8 mouse cellular contexts compared by ENCODE assay signal in the genomic region with DNA sequence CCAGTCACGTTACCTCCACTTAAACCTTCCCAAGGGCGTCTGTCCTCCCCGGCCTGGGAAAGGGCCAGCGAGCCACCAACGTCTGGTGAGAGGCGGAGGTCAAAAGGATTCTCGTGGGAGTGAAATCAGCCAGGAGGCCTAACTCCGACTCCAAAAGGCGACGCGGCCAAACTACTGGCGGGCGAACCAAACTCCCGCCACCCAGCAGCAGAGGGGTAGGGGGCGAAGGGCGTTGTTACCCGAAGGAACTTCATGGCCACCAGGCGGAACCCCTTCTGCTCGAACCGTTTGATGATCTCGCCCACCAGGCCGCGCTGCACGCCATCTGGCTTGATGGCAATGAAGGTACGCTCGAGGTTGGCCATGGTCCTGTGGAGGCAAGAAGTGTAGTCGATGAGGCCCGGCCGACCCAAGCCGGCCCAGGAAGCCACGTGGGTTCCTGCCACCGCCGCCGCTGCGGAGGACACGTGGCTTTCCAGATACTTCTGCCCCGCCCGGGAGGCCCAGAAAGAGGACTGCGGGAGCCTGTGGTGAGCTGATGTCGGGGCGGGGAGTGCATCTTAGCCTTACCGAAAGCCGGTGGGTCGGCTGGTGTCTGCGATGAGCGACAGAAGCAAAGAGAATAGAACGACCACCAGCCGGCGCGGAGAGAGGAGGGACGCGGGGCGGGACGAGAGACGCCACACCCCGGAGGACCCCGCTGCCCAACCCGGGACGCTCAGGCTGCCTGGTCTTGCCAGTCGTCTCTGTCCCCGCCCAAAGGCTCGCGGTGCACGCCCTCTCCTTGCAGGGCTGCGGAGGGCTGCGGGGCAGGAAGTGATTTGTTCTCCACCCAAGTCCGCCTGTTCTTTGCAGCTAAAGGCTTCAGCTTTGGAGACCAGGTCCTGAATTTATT. TPM values are rescaled to one million over a fixed set of nuclear protein-coding genes. Genes with fewer than 3 reads are reported as not detected.
A peak's percentile ranks its signal among the peaks of the same experiment; 100 is the strongest.
DNase-seq lines count a peak whose midpoint lies in the region; ATAC-seq and TF ChIP-seq lines count a peak whose summit lies in the region.

No protein-coding gene starts in this region.

- H3K9me3 ChIP-seq in E14TG2a.4 (ENCODE audit: low read length) = no peaks in the 10 kb centered on the region
- no peaks in the 10 kb centered on the region for H3K9me3 ChIP-seq in forebrain, embryonic 11.5 days (ENCODE audit: control insufficient read depth, low read length)
- no peaks in the 10 kb centered on the region for H3K9me3 ChIP-seq in heart, embryonic 16.5 days (replicated peaks; ENCODE audit: control insufficient read depth, low read length)
- H3K9me3 ChIP-seq in liver, embryonic 14.5 days (ENCODE audit: control insufficient read depth, low read length) = no peaks in the 10 kb centered on the region
- no peaks in the 10 kb centered on the region for H3K9me3 ChIP-seq in stomach, embryonic 16.5 days (replicated peaks; ENCODE audit: control insufficient read depth, low read length)

- WGBS in forebrain, embryonic 11.5 days = under 1% methylated on average over 67 of the region's 67 CpGs
- WGBS in heart, embryonic 16.5 days = under 1% methylated on average over 67 of the region's 67 CpGs
- under 1% methylated on average over 67 of the region's 67 CpGs for WGBS in liver, embryonic 14.5 days (ENCODE audit: insufficient replicate concordance)
- WGBS in stomach, embryonic 16.5 days = under 1% methylated on average over 67 of the region's 67 CpGs

- peak overlapping the region; percentile 86 for H3K4me2 ChIP-seq in forebrain, embryonic 11.5 days (ENCODE audit: low read depth, low read length, severe bottlenecking)
- H3K4me2 ChIP-seq in heart, embryonic 16.5 days (ENCODE audit: low read depth, low read length) = peak overlapping the region; percentile 90
- peak overlapping the region; percentile 86 for H3K4me2 ChIP-seq in liver, embryonic 14.5 days (ENCODE audit: low read depth)
- peak overlapping the region; percentile 87 for H3K4me2 ChIP-seq in stomach, embryonic 16.5 days (ENCODE audit: low read depth, low read length)

- peak overlapping the region; percentile 79 for H3K9ac ChIP-seq in forebrain, embryonic 11.5 days (ENCODE audit: low read length)
- peak overlapping the region; percentile 86 for H3K9ac ChIP-seq in heart, embryonic 16.5 days (ENCODE audit: low read length)
- H3K9ac ChIP-seq in liver, embryonic 14.5 days (replicated peaks) = peak overlapping the region; percentile 58
- peak overlapping the region; percentile 82 for H3K9ac ChIP-seq in stomach, embryonic 16.5 days (ENCODE audit: low read length)

- H3K27ac ChIP-seq in forebrain, embryonic 11.5 days (ENCODE audit: low read depth, low read length) = peak overlapping the region; percentile 87
- H3K27ac ChIP-seq in heart, embryonic 16.5 days (ENCODE audit: low read length) = peak overlapping the region; percentile 96
- no peak overlapping the region for H3K27ac ChIP-seq in liver, embryonic 14.5 days
- H3K27ac ChIP-seq in stomach, embryonic 16.5 days (ENCODE audit: low read length) = peak overlapping the region; percentile 97

- peak; percentile 77 for DNase-seq in c-Kit-positive CD71-positive TER-119-negative erythroid progenitor cells, embryonic 14.5 days (ENCODE audit: low read depth)
- DNase-seq in forebrain, embryonic 11.5 days (ENCODE audit: low spot score) = peak; percentile 97
- DNase-seq in kidney, postnatal 36 days = peak; percentile 96 to 97
- DNase-seq in liver, embryonic 14.5 days (ENCODE audit: low read depth in 3 of 3, low spot score in 3 of 3) = peak; percentile 69 to 74 (median 71)
- peak; percentile 93 for DNase-seq in neural tube, embryonic 10.5 days (ENCODE audit: extremely low spot score, low spot score)

- no peak for TF ChIP-seq EP300 in liver, embryonic 14.5 days (IDR thresholded peaks at IDR 0.05; ENCODE audit: low read depth)

- peak overlapping the region; percentile 93 for H3K4me3 ChIP-seq in E14TG2a.4 (replicated peaks; ENCODE audit: low read length)
- H3K4me3 ChIP-seq in forebrain, embryonic 11.5 days (ENCODE audit: low read depth, low read length) = peak overlapping the region; percentile 64
- peak overlapping the region; percentile 86 for H3K4me3 ChIP-seq in heart, embryonic 16.5 days (ENCODE audit: low read length)
- H3K4me3 ChIP-seq in liver, embryonic 14.5 days (ENCODE audit: insufficient read depth in 1 of 2, low read depth in 2 of 2, low read length in 2 of 2) = peak overlapping the region; percentile 61 to 66
- peak overlapping the region; percentile 76 for H3K4me3 ChIP-seq in stomach, embryonic 16.5 days (replicated peaks; ENCODE audit: low read length)

- H3K27me3 ChIP-seq in E14TG2a.4 (ENCODE audit: insufficient read depth, low read length) = no peaks in the 10 kb centered on the region
- no peaks in the 10 kb centered on the region for H3K27me3 ChIP-seq in forebrain, embryonic 11.5 days (ENCODE audit: control insufficient read depth, insufficient read depth, low read length)
- no peaks in the 10 kb centered on the region for H3K27me3 ChIP-seq in heart, embryonic 16.5 days (ENCODE audit: control insufficient read depth, insufficient read depth, low read length)
- no peaks in the 10 kb centered on the region for H3K27me3 ChIP-seq in liver, embryonic 14.5 days (ENCODE audit: control insufficient read depth, insufficient read depth, low read length)
- no peaks in the 10 kb centered on the region for H3K27me3 ChIP-seq in stomach, embryonic 16.5 days (ENCODE audit: control insufficient read depth, insufficient read depth, low read length)

- TF ChIP-seq CTCF in E14TG2a.4 (conservative IDR thresholded peaks at IDR 0.05; ENCODE audit: low read length) = no peak
- peak; percentile 51 for TF ChIP-seq CTCF in liver, embryonic 14.5 days (IDR thresholded peaks at IDR 0.05; ENCODE audit: low read depth)

- H3K4me1 ChIP-seq in E14TG2a.4 (replicated peaks; ENCODE audit: low read depth, low read length) = peaks cover 73% of the 10 kb centered on the region
- peaks cover 5% of the 10 kb centered on the region; the same call in 1 of the 2 replicates for H3K4me1 ChIP-seq in forebrain, embryonic 11.5 days (replicated peaks; ENCODE audit: control insufficient read depth, insufficient read depth, low read length)
- peaks cover 17% of the 10 kb centered on the region for H3K4me1 ChIP-seq in heart, embryonic 16.5 days (ENCODE audit: control insufficient read depth, insufficient read depth, low read length)
- peaks cover 0 to 8% of the 10 kb centered on the region in 2 experiments; a peak in 2 of 4 replicates for H3K4me1 ChIP-seq in liver, embryonic 14.5 days (replicated peaks; ENCODE audit: control insufficient read depth in 2 of 2, insufficient read depth in 2 of 2, low read length in 1 of 2)
- peaks cover 13% of the 10 kb centered on the region for H3K4me1 ChIP-seq in stomach, embryonic 16.5 days (ENCODE audit: control insufficient read depth, insufficient read depth, low read length)

- peaks cover 75% of the 10 kb centered on the region for H3K36me3 ChIP-seq in E14TG2a.4 (ENCODE audit: insufficient read depth, low read length)
- H3K36me3 ChIP-seq in forebrain, embryonic 11.5 days (ENCODE audit: control insufficient read depth, insufficient read depth, low read length) = peaks cover 8% of the 10 kb centered on the region; the same call in 1 of the 2 replicates
- H3K36me3 ChIP-seq in heart, embryonic 16.5 days (ENCODE audit: control insufficient read depth, insufficient read depth) = peaks cover 38% of the 10 kb centered on the region
- H3K36me3 ChIP-seq in liver, embryonic 14.5 days (replicated peaks; ENCODE audit: control insufficient read depth, insufficient read depth, low read depth) = peaks cover 11% of the 10 kb centered on the region
- peaks cover 5% of the 10 kb centered on the region; the same call in 1 of the 2 replicates for H3K36me3 ChIP-seq in stomach, embryonic 16.5 days (ENCODE audit: control insufficient read depth, insufficient read depth, low read length)

- peak; percentile 98 for ATAC-seq in forebrain, embryonic 11.5 days (replicated peaks; ENCODE audit: low FRiP score)
- peak; percentile 96 for ATAC-seq in heart, embryonic 16.5 days (replicated peaks; ENCODE audit: extremely low read depth, insufficient read depth, low FRiP score)
- peak; percentile 90 for ATAC-seq in liver, embryonic 14.5 days (ENCODE audit: insufficient read depth)
- peak; percentile 98 for ATAC-seq in stomach, embryonic 16.5 days (ENCODE audit: insufficient read depth, low FRiP score)

RNA-seq across cellular contexts. Expression of a gene that starts 0.6 kb away (rescaled TPM):
- polyA plus RNA-seq in forebrain, embryonic 11.5 days (2014; fragmentation: Nextera tagmentation; extraction: Ambion mirVana) = 144 and 155 TPM in 2 replicates
- 408 and 420 TPM in 2 replicates for polyA plus RNA-seq in heart, embryonic 16.5 days (2015; fragmentation: Nextera tagmentation; extraction: Ambion mirVana)
- polyA plus RNA-seq in liver, embryonic 14.5 days (2012; rRNA removed) = 126 and 131 TPM in 2 replicates
- 102 and 117 TPM in 2 replicates for polyA plus RNA-seq in liver, embryonic 14.5 days (2014; fragmentation: Nextera tagmentation; extraction: Ambion mirVana)
- polyA plus RNA-seq in stomach, embryonic 16.5 days (2015; fragmentation: Nextera tagmentation; extraction: Ambion mirVana) = 287 and 314 TPM in 2 replicates

RNA-seq across cellular contexts. Expression of a gene that starts 12.6 kb away (rescaled TPM):
- polyA plus RNA-seq in forebrain, embryonic 11.5 days (2014; fragmentation: Nextera tagmentation; extraction: Ambion mirVana) = 371 and 408 TPM in 2 replicates
- 182 and 233 TPM in 2 replicates for polyA plus RNA-seq in heart, embryonic 16.5 days (2015; fragmentation: Nextera tagmentation; extraction: Ambion mirVana)
- polyA plus RNA-seq in liver, embryonic 14.5 days (2012; rRNA removed) = 76.8 and 131 TPM in 2 replicates
- 188 and 204 TPM in 2 replicates for polyA plus RNA-seq in liver, embryonic 14.5 days (2014; fragmentation: Nextera tagmentation; extraction: Ambion mirVana)
- 296 and 325 TPM in 2 replicates for polyA plus RNA-seq in stomach, embryonic 16.5 days (2015; fragmentation: Nextera tagmentation; extraction: Ambion mirVana)

RNA-seq across cellular contexts. Expression of a gene that starts 12.8 kb away (rescaled TPM):
- polyA plus RNA-seq in forebrain, embryonic 11.5 days (2014; fragmentation: Nextera tagmentation; extraction: Ambion mirVana) = 231 and 266 TPM in 2 replicates
- 68.6 and 104 TPM in 2 replicates for polyA plus RNA-seq in heart, embryonic 16.5 days (2015; fragmentation: Nextera tagmentation; extraction: Ambion mirVana)
- polyA plus RNA-seq in liver, embryonic 14.5 days (2012; rRNA removed) = 58.0 and 113 TPM in 2 replicates
- 185 and 201 TPM in 2 replicates for polyA plus RNA-seq in liver, embryonic 14.5 days (2014; fragmentation: Nextera tagmentation; extraction: Ambion mirVana)
- polyA plus RNA-seq in stomach, embryonic 16.5 days (2015; fragmentation: Nextera tagmentation; extraction: Ambion mirVana) = 136 and 162 TPM in 2 replicates

RNA-seq across cellular contexts. Expression of a gene that starts 40.4 kb away (rescaled TPM):
- polyA plus RNA-seq in forebrain, embryonic 11.5 days (2014; fragmentation: Nextera tagmentation; extraction: Ambion mirVana) = 93.4 and 101 TPM in 2 replicates
- polyA plus RNA-seq in heart, embryonic 16.5 days (2015; fragmentation: Nextera tagmentation; extraction: Ambion mirVana) = 31.7 and 36.2 TPM in 2 replicates
- 4.2 and 6.9 TPM in 2 replicates for polyA plus RNA-seq in liver, embryonic 14.5 days (2012; rRNA removed)
- polyA plus RNA-seq in liver, embryonic 14.5 days (2014; fragmentation: Nextera tagmentation; extraction: Ambion mirVana) = 10.8 and 12.4 TPM in 2 replicates
- polyA plus RNA-seq in stomach, embryonic 16.5 days (2015; fragmentation: Nextera tagmentation; extraction: Ambion mirVana) = 26.1 and 31.0 TPM in 2 replicates
